Mouse (Mus musculus) CD8-positive naive resting alpha-beta T cell, adult 2 months (primary cell): ENCODE results near the gene Olfr145.

Experiments used
- DNase-seq, 2 experiments: peaks; one replicate each; pipeline ENCODE4 v3.0.0; 2022; ENCODE audit warnings: low read depth in 2 of 2, low spot score in 2 of 2

Gene Olfr145

GRCm38 (mm10) chr9:37896661-37897060 lies at the start of gene Olfr145:
Olfr145 (plus strand) TSS chr9:37896724.
- DNase-seq, result no peak

GRCm38 (mm10) chr9:37849267-37849666 lies 47.3 kb upstream of the Olfr145 start:
- no peak for DNase-seq

GRCm38 (mm10) chr9:37853969-37854368 lies 42.6 kb upstream of the Olfr145 start, which contains the start of gene Olfr877:
Olfr877 (plus strand) TSS chr9:37854269.
- DNase-seq, result no peak

- no peak for DNase-seq
These were observed 33.2 kb upstream of the Olfr145 start for GRCm38 (mm10) chr9:37863325-37863724.

- no peak for DNase-seq
These were observed 26.3 kb upstream of the Olfr145 start for GRCm38 (mm10) chr9:37870246-37870645.

GRCm38 (mm10) chr9:37871097-37871496 lies 25.4 kb upstream of the Olfr145 start:
- DNase-seq, result no peak

- DNase-seq, result no peak
These were observed 25.0 kb upstream of the Olfr145 start for GRCm38 (mm10) chr9:37871536-37871935.

- DNase-seq, result no peak
These were observed 5.6 kb upstream of the Olfr145 start for GRCm38 (mm10) chr9:37890960-37891359.

- DNase-seq, result no peak
These were observed 9.0 kb downstream of the Olfr145 start for GRCm38 (mm10) chr9:37905555-37905954.

- no peak for DNase-seq
These were observed 21.0 kb downstream of the Olfr145 start, which contains the start of gene Olfr878 for GRCm38 (mm10) chr9:37917540-37917939. Olfr878 (plus strand) TSS chr9:37917840.

- DNase-seq, result no peak
These were observed 21.5 kb downstream of the Olfr145 start for GRCm38 (mm10) chr9:37918018-37918417.

GRCm38 (mm10) chr9:37924194-37924593 lies 27.7 kb downstream of the Olfr145 start:
- no peak for DNase-seq

GRCm38 (mm10) chr9:37925445-37925844 lies 28.9 kb downstream of the Olfr145 start:
- DNase-seq, result no peak

- DNase-seq, result no peak
These were observed 29.8 kb downstream of the Olfr145 start for GRCm38 (mm10) chr9:37926019-37927013.

GRCm38 (mm10) chr9:37932519-37932918 lies 36.0 kb downstream of the Olfr145 start:
- no peak for DNase-seq

- DNase-seq, result no peak
These were observed 37.6 kb downstream of the Olfr145 start for GRCm38 (mm10) chr9:37934146-37934545.

- no peak for DNase-seq
These were observed 44.6 kb downstream of the Olfr145 start for GRCm38 (mm10) chr9:37941167-37941566.
